Mouse (Mus musculus) E14TG2a.4 (cell line): ENCODE measurements around the gene Gdf15.

ENCODE experiments used
- CTCF ChIP-seq: conservative IDR thresholded peaks from 2 replicates; pipeline ENCODE4 v1.5.1; 2014; ENCODE audit warnings: low read length
- NANOG ChIP-seq: IDR thresholded peaks from 2 replicates; pipeline ENCODE4 v1.6.1; 2014; ENCODE audit warnings: borderline replicate concordance, low read length, mixed read lengths
- POU5F1 ChIP-seq: IDR thresholded peaks from 2 replicates; pipeline ENCODE4 v1.6.1; 2014; ENCODE audit warnings: low read length, borderline replicate concordance

DNA sequence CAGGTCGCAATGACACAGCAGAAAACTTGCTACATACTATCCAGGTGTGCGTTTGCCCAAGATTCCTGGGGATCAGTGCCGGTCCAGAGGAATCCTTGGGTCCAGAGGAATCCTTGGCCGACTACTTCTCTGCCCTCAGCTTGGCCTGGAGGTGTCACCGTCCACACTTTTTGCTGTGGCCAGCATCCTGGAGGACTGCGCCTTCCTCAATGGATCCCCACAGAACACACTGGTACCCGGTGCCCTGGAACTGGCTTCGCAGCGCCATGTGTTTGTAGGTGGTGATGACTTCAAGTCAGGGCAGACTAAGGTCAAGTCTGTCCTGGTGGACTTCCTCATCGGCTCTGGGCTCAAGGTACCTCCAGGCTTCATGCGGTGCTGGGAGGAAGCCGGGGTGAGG lies 36.4 kb downstream of the Gdf15 start:
- TF ChIP-seq CTCF (no peak), NANOG (no peak), POU5F1 (no peak)
